Mouse (Mus musculus) MEL (cell line): Measurements from ENCODE around the gene Cysltr1. TPM values are rescaled to one million over a fixed set of nuclear protein-coding genes. Genes with fewer than 3 reads are reported as not detected.

Experiments
- DNase-seq: peaks from one replicate; pipeline ENCODE4 v3.0.0; 2011; ENCODE audit warnings: low read depth, low spot score
- H3K27ac ChIP-seq: 2 replicates; pipeline ENCODE4 v1.5.1; 2012; ENCODE audit warnings: low read depth, mild to moderate bottlenecking, control low read depth, low read length, moderate library complexity; ENCODE audit not compliant: control insufficient read depth
- H3K27me3 ChIP-seq, 2 experiments: fragments of 150-350 bp in 1 of 2; sonication (generic) in 1 of 2; 2 replicates each; pipeline ENCODE4 v1.6.1; 2012; ENCODE audit warnings: low read length in 2 of 2, mild to moderate bottlenecking in 2 of 2, improper control_type of control experiment in 1 of 2, moderate library complexity in 1 of 2; ENCODE audit not compliant: insufficient read depth in 2 of 2, control insufficient read depth in 1 of 2
- H3K36me3 ChIP-seq, 2 experiments: 2 replicates each; pipeline ENCODE4 v1.6.1; 2012 to 2014; ENCODE audit warnings: low read length in 2 of 2, improper control_type of control experiment in 1 of 2, inconsistent platforms in 1 of 2, mild to moderate bottlenecking in 1 of 2; ENCODE audit not compliant: insufficient read depth in 2 of 2, control insufficient read depth in 1 of 2
- H3K4me1 ChIP-seq, 2 experiments: fragments of 150-350 bp in 1 of 2; sonication (generic) in 1 of 2; 2 replicates each; pipeline ENCODE4 v1.6.1; 2012; ENCODE audit warnings: low read length in 2 of 2, improper control_type of control experiment in 1 of 2, mild to moderate bottlenecking in 1 of 2; ENCODE audit not compliant: insufficient read depth in 2 of 2, control insufficient read depth in 1 of 2
- H3K4me3 ChIP-seq, 2 experiments: fragments of 150-350 bp in 1 of 2; sonication (generic) in 1 of 2; 2 replicates each; pipeline ENCODE4 v1.5.1; 2012; ENCODE audit warnings: low read depth in 2 of 2, low read length in 2 of 2, mild to moderate bottlenecking in 2 of 2, moderate library complexity in 2 of 2, control low read depth in 1 of 2, improper control_type of control experiment in 1 of 2; ENCODE audit not compliant: control insufficient read depth in 1 of 2, insufficient read depth in 1 of 2
- H3K79me2 ChIP-seq: 2 replicates; pipeline ENCODE4 v1.6.1; 2012; ENCODE audit warnings: mild to moderate bottlenecking, low read length, moderate library complexity; ENCODE audit not compliant: control insufficient read depth, poor library complexity, insufficient read depth
- H3K9ac ChIP-seq: 2 replicates; pipeline ENCODE4 v1.6.1; 2012; ENCODE audit warnings: low read depth, mild to moderate bottlenecking, control low read depth, low read length, moderate library complexity; ENCODE audit not compliant: control insufficient read depth, poor library complexity, severe bottlenecking
- H3K9me3 ChIP-seq: fragments of 150-350 bp; sonication (generic); replicated peaks from 2 replicates; pipeline ENCODE4 v1.6.1; 2012; ENCODE audit warnings: mild to moderate bottlenecking, low read length, improper control_type of control experiment, moderate library complexity; ENCODE audit not compliant: insufficient read depth
- CHD2 ChIP-seq: IDR thresholded peaks from 2 replicates; pipeline ENCODE4 v1.6.1; 2011; ENCODE audit warnings: low read length, improper control_type of control experiment
- CTCF ChIP-seq, 3 experiments: IDR thresholded peaks in 2 of 3; conservative IDR thresholded peaks in 1 of 3; 2 replicates each; pipeline ENCODE4 v1.5.1; 2011 to 2012; ENCODE audit warnings: low read length in 3 of 3, low read depth in 2 of 3, mild to moderate bottlenecking in 2 of 3, improper control_type of control experiment in 1 of 3, inconsistent platforms in 1 of 3, mixed read lengths in 1 of 3, moderate library complexity in 1 of 3; ENCODE audit not compliant: control insufficient read depth in 1 of 3, insufficient read depth in 1 of 3, poor library complexity in 1 of 3, severe bottlenecking in 1 of 3
- ELF1 ChIP-seq: IDR thresholded peaks from 2 replicates; pipeline ENCODE4 v1.6.1; 2014; ENCODE audit warnings: low read depth, mild to moderate bottlenecking, inconsistent platforms, low read length, improper control_type of control experiment, moderate library complexity
- EP300 ChIP-seq, 2 experiments: IDR thresholded peaks; 2 replicates each; pipeline ENCODE4 v1.6.1; 2011; ENCODE audit warnings: improper control_type of control experiment in 2 of 2, low read length in 2 of 2, low read depth in 1 of 2, mild to moderate bottlenecking in 1 of 2
- ETS1 ChIP-seq: IDR thresholded peaks from 2 replicates; pipeline ENCODE4 v1.6.1; 2012; ENCODE audit warnings: low read depth, mild to moderate bottlenecking, inconsistent platforms, low read length, improper control_type of control experiment, moderate library complexity
- GATA1 ChIP-seq: IDR thresholded peaks from 2 replicates; pipeline ENCODE4 v1.6.1; 2011; ENCODE audit warnings: low read depth, low read length, improper control_type of control experiment
- HCFC1 ChIP-seq: IDR thresholded peaks from 2 replicates; pipeline ENCODE4 v1.6.1; 2012; ENCODE audit warnings: low read depth, mild to moderate bottlenecking, inconsistent platforms, low read length, improper control_type of control experiment, moderate library complexity
- JUND ChIP-seq: IDR thresholded peaks from 2 replicates; pipeline ENCODE4 v1.6.1; 2011; ENCODE audit warnings: low read depth, mild to moderate bottlenecking, improper control_type of control experiment, low read length
- MAX ChIP-seq: IDR thresholded peaks from 2 replicates; pipeline ENCODE4 v1.6.1; 2011; ENCODE audit warnings: low read length, improper control_type of control experiment
- MEF2A ChIP-seq: IDR thresholded peaks from 2 replicates; pipeline ENCODE4 v1.6.1; 2014; ENCODE audit warnings: low read depth, mild to moderate bottlenecking, inconsistent platforms, low read length, improper control_type of control experiment; ENCODE audit not compliant: poor library complexity, insufficient replicate concordance, severe bottlenecking; ENCODE audit errors: extremely low read depth
- MYB ChIP-seq: IDR thresholded peaks from 2 replicates; pipeline ENCODE4 v1.6.1; 2011; ENCODE audit warnings: mild to moderate bottlenecking, low read depth, low read length, improper control_type of control experiment
- NELFE ChIP-seq: IDR thresholded peaks from 2 replicates; pipeline ENCODE4 v1.6.1; 2011; ENCODE audit warnings: low read depth, low read length, improper control_type of control experiment
- RCOR1 ChIP-seq: IDR thresholded peaks from 2 replicates; pipeline ENCODE4 v1.6.1; 2012; ENCODE audit warnings: low read depth, mild to moderate bottlenecking, inconsistent platforms, low read length, improper control_type of control experiment
- SMC3 ChIP-seq: IDR thresholded peaks from 2 replicates; pipeline ENCODE4 v1.6.1; 2011; ENCODE audit warnings: low read depth, low read length, improper control_type of control experiment
- TBP ChIP-seq: IDR thresholded peaks from 2 replicates; pipeline ENCODE4 v1.8.0; 2011; ENCODE audit warnings: low read depth, low read length, improper control_type of control experiment
- TCF12 ChIP-seq: IDR thresholded peaks from 2 replicates; pipeline ENCODE4 v1.6.1; 2014; ENCODE audit warnings: low read depth, mild to moderate bottlenecking, inconsistent platforms, low read length, improper control_type of control experiment, moderate library complexity
- UBTF ChIP-seq: IDR thresholded peaks from 2 replicates; pipeline ENCODE4 v1.6.1; 2012; ENCODE audit warnings: low read depth, mild to moderate bottlenecking, inconsistent platforms, low read length, improper control_type of control experiment, moderate library complexity, borderline replicate concordance; ENCODE audit not compliant: insufficient read depth
- USF1 ChIP-seq: IDR thresholded peaks from 2 replicates; pipeline ENCODE4 v1.6.1; 2014; ENCODE audit warnings: low read depth, mild to moderate bottlenecking, inconsistent platforms, low read length, improper control_type of control experiment, moderate library complexity
- USF2 ChIP-seq, 2 experiments: IDR thresholded peaks; 2 replicates each; pipeline ENCODE4 v1.6.1; 2011 to 2012; ENCODE audit warnings: improper control_type of control experiment in 2 of 2, low read length in 2 of 2, borderline replicate concordance in 1 of 2, inconsistent platforms in 1 of 2, low read depth in 1 of 2, mild to moderate bottlenecking in 1 of 2; ENCODE audit not compliant: insufficient read depth in 1 of 2
- ZC3H11A ChIP-seq: IDR thresholded peaks from 2 replicates; pipeline ENCODE4 v1.6.1; 2012; ENCODE audit warnings: low read depth, mild to moderate bottlenecking, inconsistent platforms, low read length, improper control_type of control experiment
- ZMIZ1 ChIP-seq: IDR thresholded peaks from 2 replicates; pipeline ENCODE4 v1.6.1; 2012; ENCODE audit warnings: low read depth, mild to moderate bottlenecking, inconsistent platforms, low read length, improper control_type of control experiment, moderate library complexity
- polyA plus RNA-seq, 2 experiments: library from polyadenylated mRNA; stranded (reverse) in 1 of 2; unstranded in 1 of 2; fragments of >175 nt in 1 of 2; fragments of >200 nt in 1 of 2; gene quantifications; 2 replicates each; pipeline versions ENCODE4 v1.2.1 to v1.2.4; 2012; ENCODE audit warnings: low replicate concordance in 2 of 2, low read depth in 1 of 2; ENCODE audit not compliant: insufficient read length in 2 of 2, insufficient read depth in 1 of 2, missing spikeins in 1 of 2
- total RNA-seq: library from RNA; depleted of rRNA; stranded (reverse); fragments of 300-350 nt; gene quantifications from 2 replicates; pipeline ENCODE4 v1.2.3, GENCODE M21; 2012

Cysltr1 gene
- total and polyA plus RNA-seq, 3 experiments = 0.04 to 0.13 TPM; not detected in 1

DNA sequence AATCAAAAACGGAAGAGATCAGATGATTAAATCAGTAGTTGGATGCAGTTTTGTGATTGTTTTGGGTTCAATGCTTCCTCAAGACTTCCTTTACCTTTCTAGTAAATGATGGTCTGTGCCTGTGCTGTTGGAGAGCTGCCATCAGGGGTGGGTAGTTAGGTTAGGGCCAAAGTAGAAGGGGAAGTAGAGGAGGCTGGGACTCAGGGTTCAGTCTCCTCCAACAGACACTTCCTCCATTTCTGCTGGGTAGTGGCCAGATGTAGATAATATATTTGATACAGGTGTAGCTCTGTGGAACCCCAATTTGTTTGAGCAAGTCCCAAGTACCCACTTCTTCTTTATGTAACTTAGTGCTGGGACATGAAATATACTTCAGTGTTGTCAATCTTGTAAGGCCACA is 7.6 kb downstream of the Cysltr1 start:
- Histone ChIP-seq H3K79me2 (no peaks in the 10 kb centered on the region), H3K27me3 (no peaks in the 10 kb centered on the region), H3K27ac (no peak overlapping the region), H3K9ac (no peak overlapping the region), H3K36me3 (peaks cover 0 to 5% of the 10 kb centered on the region in 2 experiments; a peak in 2 of 4 replicates), H3K4me3 (no peak overlapping the region), H3K9me3 (no peaks in the 10 kb centered on the region), H3K4me1 (peaks cover 2% of the 10 kb centered on the region in 2 experiments; a peak in 2 of 4 replicates)
- peak; percentile 84 for DNase-seq
- no peak for TF ChIP-seq JUND
- 0 out of 2 replicates have a peak, but pooled peaks have one; percentile 35 for TF ChIP-seq RCOR1
- no peak for TF ChIP-seq ZMIZ1
- TF ChIP-seq ETS1 = 0 out of 2 replicates have a peak, but pooled peaks have one; percentile 30
- peak; percentile 53 to 60 for TF ChIP-seq EP300 (IDR thresholded peaks at IDR 0.05; ENCODE audit: low read depth in 1 of 2, low read length in 2 of 2)
- TF ChIP-seq USF2 (IDR thresholded peaks at IDR 0.05; ENCODE audit: borderline replicate concordance in 1 of 2, insufficient read depth in 1 of 2, low read depth in 1 of 2, low read length in 2 of 2) = no peak
- TF ChIP-seq NELFE = no peak
- no peak for TF ChIP-seq CTCF (IDR thresholded peaks at IDR 0.05 in 2 of 3, conservative IDR thresholded peaks at IDR 0.05 in 1 of 3; ENCODE audit: control insufficient read depth in 1 of 3, insufficient read depth in 1 of 3, low read depth in 2 of 3, low read length in 3 of 3, poor library complexity in 1 of 3, severe bottlenecking in 1 of 3)
- no peak for TF ChIP-seq MAX

DNA sequence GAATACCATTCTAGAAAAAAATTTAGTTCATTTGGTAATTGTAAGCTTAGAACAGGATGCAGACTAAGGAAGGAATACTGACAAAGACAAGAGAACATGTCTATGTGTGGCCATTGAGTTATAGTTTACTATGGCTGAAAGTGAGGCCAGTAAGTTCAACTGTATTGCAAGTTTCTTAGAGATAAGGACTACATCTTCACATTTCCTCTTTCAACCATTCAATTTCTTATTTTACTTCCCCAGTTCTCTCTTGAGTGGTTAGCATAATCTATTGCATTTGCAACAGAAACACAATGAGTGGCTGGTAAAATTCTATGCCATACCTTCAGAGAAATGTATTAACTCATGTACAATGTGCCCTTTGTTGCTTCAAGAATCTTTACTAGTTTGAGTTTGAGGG is 9.6 kb downstream of the Cysltr1 start:
- Histone ChIP-seq H3K4me1 (peaks cover 2% of the 10 kb centered on the region in 2 experiments; a peak in 2 of 4 replicates), H3K36me3 (peaks cover 0 to 5% of the 10 kb centered on the region in 2 experiments; a peak in 2 of 4 replicates), H3K79me2 (no peaks in the 10 kb centered on the region), H3K9ac (no peak overlapping the region), H3K4me3 (no peak overlapping the region), H3K9me3 (no peaks in the 10 kb centered on the region), H3K27ac (peak overlapping the region; percentile 45; the same call in 1 of the 2 replicates), H3K27me3 (no peaks in the 10 kb centered on the region)
- DNase-seq = peak; percentile 40
- TF ChIP-seq GATA1 = peak; percentile 52
- TF ChIP-seq EP300 (IDR thresholded peaks at IDR 0.05; ENCODE audit: low read depth in 1 of 2, low read length in 2 of 2) = peak; percentile 42 to 60; a peak in 2 of 4 replicates
- TF ChIP-seq HCFC1 = no peak

DNA sequence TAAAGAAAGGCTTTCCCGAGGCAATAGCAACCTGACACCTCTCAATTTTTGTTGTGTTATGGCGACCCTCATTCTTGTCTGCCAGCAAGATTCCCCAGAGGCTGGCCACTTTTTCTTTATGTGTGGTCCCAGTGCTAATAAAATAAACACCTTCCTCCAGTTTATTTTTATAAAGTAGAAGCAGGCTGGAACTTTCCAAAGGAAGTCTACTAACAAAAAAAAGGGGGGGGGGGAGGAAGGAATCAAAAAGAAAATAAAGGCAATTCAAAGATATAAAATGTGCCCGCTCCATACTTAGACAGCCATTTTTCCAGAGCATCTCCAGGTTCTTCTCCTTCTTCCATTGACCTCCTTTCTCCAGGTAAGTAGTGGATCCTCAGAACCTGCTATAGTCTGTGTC is 20.6 kb downstream of the Cysltr1 start, which contains the start of gene Gm5127:
Gene Gm5127 (plus strand): TSS at position 301 of the 400 bp plus-strand sequence.
- H3K79me2 ChIP-seq = no peaks in the 10 kb centered on the region
- no peak for DNase-seq
- H3K9ac ChIP-seq = no peak within 1 kb of the TSS
- H3K9me3 ChIP-seq = no peaks in the 10 kb centered on the region
- no peak within 1 kb of the TSS for H3K27ac ChIP-seq
- no peaks in the 10 kb centered on the region for H3K36me3 ChIP-seq
- no peaks in the 10 kb centered on the region for H3K27me3 ChIP-seq
- H3K4me1 ChIP-seq = no peaks in the 10 kb centered on the region
- TF ChIP-seq TCF12 = no peak
- TF ChIP-seq SMC3 = no peak
- TF ChIP-seq CHD2 = no peak
- TF ChIP-seq MEF2A = no peak
- no peak for TF ChIP-seq MAX
- TF ChIP-seq ZC3H11A = no peak
- TF ChIP-seq ELF1 = no peak
- no peak for TF ChIP-seq RCOR1
- no peak for TF ChIP-seq MYB
- TF ChIP-seq NELFE = no peak
- no peak for TF ChIP-seq UBTF
- TF ChIP-seq TBP = no peak
- TF ChIP-seq USF1 = no peak
- H3K4me3 ChIP-seq = no peak within 1 kb of the TSS
